Mouse (Mus musculus): ENCODE measurements around the gene Acvr2a. TPM values are rescaled to one million over a fixed set of nuclear protein-coding genes. Genes with fewer than 3 reads are reported as not detected.
A peak's percentile ranks its signal among the peaks of the same experiment; 100 is the strongest.

Acvr2a gene
- total and polyA plus RNA-seq, 3 experiments: 0.89 to 2.9 (median 2.2) TPM

DNA sequence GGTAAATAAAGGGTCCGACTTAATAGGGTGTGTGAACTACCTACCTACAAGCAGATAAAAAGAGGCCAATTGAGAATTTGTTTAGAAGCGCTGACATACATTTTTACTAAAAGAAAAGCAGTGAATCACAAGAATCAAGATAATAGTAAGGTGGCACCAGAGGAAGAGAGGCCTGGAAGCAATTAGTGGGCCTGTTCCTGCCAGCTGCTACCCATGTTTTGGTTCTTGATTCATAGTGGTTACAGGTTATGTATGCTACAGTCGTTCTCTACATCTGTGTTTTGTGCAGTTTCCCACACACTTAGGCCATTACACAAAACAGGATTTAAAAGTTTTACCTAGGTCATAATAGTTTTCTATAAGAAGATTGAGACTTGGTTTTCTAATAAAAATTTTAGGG lies 133.9 kb downstream of the Acvr2a start:
- Histone ChIP-seq H3K36me3 (replicated peaks in 1 of 2; ENCODE audit: control insufficient read depth in 1 of 2, insufficient read depth in 1 of 2, low read length in 1 of 2) (peaks cover 0 to 3% of the 10 kb centered on the region in 2 experiments), H3K27ac (ENCODE audit: insufficient read depth, low read depth) (no peak overlapping the region), H3K9ac (ENCODE audit: insufficient read depth, low read depth) (peak overlapping the region; percentile 60; the same call in 1 of the 2 replicates), H3K79me2 (replicated peaks; ENCODE audit: control insufficient read depth, extremely low read depth, insufficient read depth, poor library complexity, severe bottlenecking) (peaks cover 45% of the 10 kb centered on the region), H3K4me3 (replicated peaks in 1 of 3; ENCODE audit: low read depth in 2 of 3, low read length in 2 of 3, poor library complexity in 1 of 3) (peak overlapping the region; percentile 51 to 81 (median 67)), H3K9me3 (replicated peaks; ENCODE audit: low read length) (no peaks in the 10 kb centered on the region), H3K4me2 (ENCODE audit: insufficient read depth, low read depth, poor library complexity, severe bottlenecking) (peak overlapping the region; percentile 98; the same call in 1 of the 2 replicates), H3K27me3 (replicated peaks) (no peaks in the 10 kb centered on the region), H3K4me1 (ENCODE audit: control insufficient read depth in 1 of 2, insufficient read depth in 2 of 2) (peaks cover 0 to 17% of the 10 kb centered on the region in 2 experiments; a peak in 1 of 4 replicates)
- in situ Hi-C loops (cut with MboI; ENCODE audit: low pct_ligation_motif_present, low pct_unique_long_range_greater_than_20kb, low sequenced_read_pairs) (no loop called here), dilution Hi-C loops (cut with MboI; ENCODE audit: extremely low pct_ligation_motif_present, extremely low pct_unique_long_range_greater_than_20kb, low sequenced_read_pairs) (no loop called here)
- peak; percentile 8 for DNase-seq (ENCODE audit: extremely low read depth)
- no peak for TF ChIP-seq E2F4 (IDR thresholded peaks at IDR 0.05; ENCODE audit: insufficient replicate concordance, low read depth, low read length)
- no peak for TF ChIP-seq MAFK (IDR thresholded peaks at IDR 0.05; ENCODE audit: insufficient replicate concordance, low read length)
- TF ChIP-seq MAX (IDR thresholded peaks at IDR 0.05; ENCODE audit: low read length): no peak
- no peak for TF ChIP-seq MAZ (IDR thresholded peaks at IDR 0.05; ENCODE audit: low read depth, low read length)
- TF ChIP-seq POLR2AphosphoS2 (IDR thresholded peaks at IDR 0.05; ENCODE audit: low read depth, low read length): no peak
- TF ChIP-seq NRF1 (IDR thresholded peaks at IDR 0.05; ENCODE audit: low read depth, low read length): no peak
- no peak for TF ChIP-seq TBP (conservative IDR thresholded peaks at IDR 0.05; ENCODE audit: low read depth, low read length)
- TF ChIP-seq RCOR1 (conservative IDR thresholded peaks at IDR 0.05; ENCODE audit: low read depth, low read length): no peak
- TF ChIP-seq ELF1 (IDR thresholded peaks at IDR 0.05; ENCODE audit: low read depth, low read length): no peak
- no peak for TF ChIP-seq NELFE (IDR thresholded peaks at IDR 0.05; ENCODE audit: low read depth, low read length)
- no peak for TF ChIP-seq IRF4 (IDR thresholded peaks at IDR 0.05; ENCODE audit: low read depth, low read length)
- no peak for TF ChIP-seq RAD21 (IDR thresholded peaks at IDR 0.05; ENCODE audit: low read depth, low read length)
- TF ChIP-seq ETS1 (conservative IDR thresholded peaks at IDR 0.05; ENCODE audit: low read depth, low read length): no peak
- TF ChIP-seq EP300 (IDR thresholded peaks at IDR 0.05; ENCODE audit: low read length): no peak
- no peak for TF ChIP-seq POLR2A (IDR thresholded peaks at IDR 0.05; ENCODE audit: low read depth, low read length)
- no peak for TF ChIP-seq MXI1 (IDR thresholded peaks at IDR 0.05; ENCODE audit: low read depth, low read length)
- no peak for TF ChIP-seq HCFC1 (IDR thresholded peaks at IDR 0.05; ENCODE audit: low read depth, low read length)
- no peak for TF ChIP-seq USF1 (IDR thresholded peaks at IDR 0.05; ENCODE audit: low read depth, low read length)
- no peak for TF ChIP-seq SIN3A (IDR thresholded peaks at IDR 0.05; ENCODE audit: low read length)

DNA sequence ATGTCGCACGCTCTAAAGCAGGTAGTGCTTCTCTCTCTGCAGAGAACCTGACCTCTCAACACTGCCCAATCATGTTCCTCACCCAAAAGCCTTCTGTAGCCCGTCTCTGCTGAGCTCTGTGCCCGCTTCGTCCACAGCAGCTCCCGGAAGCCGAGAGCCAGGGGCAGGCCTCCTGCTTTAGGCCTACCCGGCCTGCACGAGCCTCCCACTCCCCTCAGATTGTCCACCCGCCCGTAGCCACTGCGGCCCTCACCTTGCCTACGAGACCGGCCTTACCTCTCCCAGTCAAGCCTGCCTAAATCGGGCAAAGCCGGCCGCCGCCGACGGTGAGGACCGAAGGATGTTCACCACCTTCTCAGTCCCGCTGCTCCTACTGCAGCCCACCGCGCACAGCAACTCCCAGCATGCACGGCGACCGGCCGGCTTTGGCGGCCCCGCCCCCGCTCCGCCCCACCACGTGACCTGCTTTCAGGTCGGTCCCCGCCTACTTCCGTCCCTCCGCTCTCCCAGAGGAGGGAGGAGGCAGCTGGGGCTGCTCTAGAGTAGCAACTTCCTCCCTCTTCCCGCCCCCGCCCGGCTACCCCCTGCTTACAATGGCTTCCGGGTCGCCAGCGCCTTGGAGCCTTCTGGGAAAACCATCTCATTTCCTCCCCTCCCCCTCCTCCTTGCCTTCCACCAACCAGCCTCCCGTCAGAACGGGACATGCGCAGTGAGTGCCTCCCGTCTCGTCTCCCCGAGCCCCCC lies 135.1 kb downstream of the Acvr2a start, which contains the start of gene Mbd5:
Mbd5 (plus strand) TSS at position 668 of the 744 bp plus-strand sequence.
- Histone ChIP-seq H3K27ac (ENCODE audit: insufficient read depth, low read depth) (peak within 1 kb of the TSS; percentile 93), H3K9ac (ENCODE audit: insufficient read depth, low read depth) (peak within 1 kb of the TSS; percentile 87), H3K4me1 (ENCODE audit: control insufficient read depth in 1 of 2, insufficient read depth in 2 of 2) (peaks cover 0 to 15% of the 10 kb centered on the region in 2 experiments; a peak in 1 of 4 replicates), H3K79me2 (replicated peaks; ENCODE audit: control insufficient read depth, extremely low read depth, insufficient read depth, poor library complexity, severe bottlenecking) (peaks cover 41% of the 10 kb centered on the region), H3K4me2 (ENCODE audit: insufficient read depth, low read depth, poor library complexity, severe bottlenecking) (peak within 1 kb of the TSS; percentile 10), H3K9me3 (replicated peaks; ENCODE audit: low read length) (no peaks in the 10 kb centered on the region), H3K27me3 (replicated peaks) (no peaks in the 10 kb centered on the region), H3K36me3 (replicated peaks in 1 of 2; ENCODE audit: control insufficient read depth in 1 of 2, insufficient read depth in 1 of 2, low read length in 1 of 2) (no peaks in the 10 kb centered on the region), H3K4me3 (replicated peaks in 1 of 3; ENCODE audit: low read depth in 2 of 3, low read length in 2 of 3, poor library complexity in 1 of 3) (peak within 1 kb of the TSS; percentile 67 to 96 (median 81))
- dilution Hi-C loops (cut with MboI; ENCODE audit: extremely low pct_ligation_motif_present, extremely low pct_unique_long_range_greater_than_20kb, low sequenced_read_pairs): no loop called here
- in situ Hi-C loops (cut with MboI; ENCODE audit: low pct_ligation_motif_present, low pct_unique_long_range_greater_than_20kb, low sequenced_read_pairs): no loop called here
- peak; percentile 98 for DNase-seq (ENCODE audit: extremely low read depth)
- TF ChIP-seq CTCF (conservative IDR thresholded peaks at IDR 0.05 in 1 of 2, IDR thresholded peaks at IDR 0.05 in 1 of 2; ENCODE audit: low read depth in 2 of 2, low read length in 2 of 2) (no peak), CHD2 (IDR thresholded peaks at IDR 0.05; ENCODE audit: low read length) (peak; percentile 96), GABPA (IDR thresholded peaks at IDR 0.05; ENCODE audit: insufficient replicate concordance, low read depth, low read length) (no peak; the same call in 1 of the 2 replicates), PAX5 (IDR thresholded peaks at IDR 0.05; ENCODE audit: low read length) (no peak), MYC (IDR thresholded peaks at IDR 0.05; ENCODE audit: low read depth, low read length) (peak; percentile 35; the same call in 1 of the 2 replicates), MAFK (IDR thresholded peaks at IDR 0.05; ENCODE audit: insufficient replicate concordance, low read length) (no peak), USF2 (conservative IDR thresholded peaks at IDR 0.05; ENCODE audit: low read depth, low read length) (peak; percentile 92), ELF1 (IDR thresholded peaks at IDR 0.05; ENCODE audit: low read depth, low read length) (peak; percentile 96), ZMIZ1 (IDR thresholded peaks at IDR 0.05; ENCODE audit: low read depth, low read length) (peak; percentile 81), JUND (conservative IDR thresholded peaks at IDR 0.05; ENCODE audit: low read depth, low read length) (no peak), TCF12 (IDR thresholded peaks at IDR 0.05; ENCODE audit: low read depth, low read length) (no peak; the same call in none of the 2 replicates), ETS1 (conservative IDR thresholded peaks at IDR 0.05; ENCODE audit: low read depth, low read length) (0 out of 2 replicates have a peak, but pooled peaks have one; percentile 30), MAZ (IDR thresholded peaks at IDR 0.05; ENCODE audit: low read depth, low read length) (peak; percentile 100), NRF1 (IDR thresholded peaks at IDR 0.05; ENCODE audit: low read depth, low read length) (peak; percentile 83), UBTF (IDR thresholded peaks at IDR 0.05; ENCODE audit: low read depth, low read length) (no peak), TBP (conservative IDR thresholded peaks at IDR 0.05; ENCODE audit: low read depth, low read length) (0 out of 2 replicates have a peak, but pooled peaks have one; percentile 20), HCFC1 (IDR thresholded peaks at IDR 0.05; ENCODE audit: low read depth, low read length) (peak; percentile 90), ZNF384 (IDR thresholded peaks at IDR 0.05; ENCODE audit: low read depth, low read length) (no peak), MXI1 (IDR thresholded peaks at IDR 0.05; ENCODE audit: low read depth, low read length) (0 out of 2 replicates have a peak, but pooled peaks have one; percentile 15), USF1 (IDR thresholded peaks at IDR 0.05; ENCODE audit: low read depth, low read length) (peak; percentile 97)

Measured in CH12.LX (cell line).